Mouse (Mus musculus) spleen, adult 2 months (tissue): Measurements from ENCODE around the gene Etl4. TPM values are rescaled to one million over a fixed set of nuclear protein-coding genes. Genes with fewer than 3 reads are reported as not detected.

Experiments
- DNase-seq, 2 experiments: peaks; one replicate each; pipeline versions ENCODE4 v3.0.0 to v3.0.0-alpha.2; 2012 to 2021; ENCODE audit warnings: low spot score in 2 of 2, low read depth in 1 of 2
- H3K27ac ChIP-seq: fragments of 200-500 bp; 2 replicates; pipeline ENCODE4 v1.5.1; 2012; ENCODE audit warnings: low read length, inconsistent platforms; ENCODE audit not compliant: insufficient read depth
- H3K27me3 ChIP-seq: fragments of 200-500 bp; 2 replicates; pipeline ENCODE4 v1.6.1; 2012; ENCODE audit warnings: mild to moderate bottlenecking, moderate library complexity, low read length, inconsistent platforms; ENCODE audit not compliant: control insufficient read depth, insufficient read depth
- H3K36me3 ChIP-seq: fragments of 200-500 bp; 2 replicates; pipeline ENCODE4 v1.6.1; 2012; ENCODE audit warnings: mild to moderate bottlenecking, low read length, inconsistent platforms; ENCODE audit not compliant: control insufficient read depth, insufficient read depth
- H3K4me1 ChIP-seq: fragments of 200-500 bp; 2 replicates; pipeline ENCODE4 v1.6.1; 2011; ENCODE audit warnings: inconsistent platforms; ENCODE audit not compliant: control insufficient read depth, insufficient read depth, insufficient read length
- H3K4me3 ChIP-seq: fragments of 200-500 bp; 2 replicates; pipeline ENCODE4 v1.5.1; 2011; ENCODE audit warnings: mild to moderate bottlenecking, inconsistent platforms; ENCODE audit not compliant: insufficient read depth, insufficient read length; ENCODE audit errors: extremely low read depth
- CTCF ChIP-seq: fragments of 200-500 bp; IDR thresholded peaks from 2 replicates; pipeline ENCODE4 v1.5.1; 2011; ENCODE audit warnings: mild to moderate bottlenecking, inconsistent platforms; ENCODE audit not compliant: insufficient read depth, insufficient read length, insufficient replicate concordance; ENCODE audit errors: extremely low read depth
- POLR2A ChIP-seq: fragments of 200-500 bp; IDR thresholded peaks from 2 replicates; pipeline ENCODE4 v1.6.1; 2011; ENCODE audit warnings: low read depth, low read length, inconsistent platforms
- WGBS: fragments of 180-500 bp; shearing (Covaris S2); methylation state at CpG from one replicate; pipeline ENCODE4 v1.1.7; 2018; 5-methylcytosine and 5-hydroxymethylcytosine counted together
- polyA plus RNA-seq: library from polyadenylated mRNA; depleted of rRNA; stranded (reverse); fragments of >200 nt; gene quantifications from 2 replicates; pipeline ENCODE4 v1.2.3, GENCODE M21; 2012

The Etl4 gene
- polyA plus RNA-seq, 1 experiment = 5.3 TPM

- Histone ChIP-seq H3K36me3 (no peaks in the 10 kb centered on the region), H3K27ac (no peak overlapping the region), H3K4me3 (no peak overlapping the region), H3K4me1 (no peaks in the 10 kb centered on the region), H3K27me3 (no peaks in the 10 kb centered on the region)
- TF ChIP-seq POLR2A (no peak), CTCF (no peak)
- WGBS = 22% methylated on average over 4 of the region's 4 CpGs
- no peak for DNase-seq
Observed at GRCm38 (mm10) chr2:20248043-20248664, 338.6 kb downstream of the Etl4 start.

- TF ChIP-seq CTCF (no peak), POLR2A (no peak)
Observed at GRCm38 (mm10) chr2:20249403-20249802, 339.8 kb downstream of the Etl4 start.

GRCm38 (mm10) chr2:20276124-20276523 lies 366.5 kb downstream of the Etl4 start:
- H3K27ac ChIP-seq = no peak overlapping the region
- WGBS = 61% methylated on average over 2 of the region's 2 CpGs
- no peaks in the 10 kb centered on the region; the same call in 1 of the 2 replicates for H3K4me1 ChIP-seq
- no peak for TF ChIP-seq POLR2A
- TF ChIP-seq CTCF = no peak
- H3K36me3 ChIP-seq = no peaks in the 10 kb centered on the region
- H3K4me3 ChIP-seq = no peak overlapping the region
- DNase-seq = no peak
- H3K27me3 ChIP-seq = no peaks in the 10 kb centered on the region

More at GRCm38 (mm10) chr2:20249403-20249802, 339.8 kb downstream of the Etl4 start:
- 62% methylated on average over 4 of the region's 4 CpGs for WGBS
- no peak overlapping the region for H3K4me3 ChIP-seq
- no peak for DNase-seq
- no peak overlapping the region for H3K27ac ChIP-seq
- H3K36me3 ChIP-seq = no peaks in the 10 kb centered on the region
- H3K4me1 ChIP-seq = no peaks in the 10 kb centered on the region
- no peaks in the 10 kb centered on the region for H3K27me3 ChIP-seq

DNA sequence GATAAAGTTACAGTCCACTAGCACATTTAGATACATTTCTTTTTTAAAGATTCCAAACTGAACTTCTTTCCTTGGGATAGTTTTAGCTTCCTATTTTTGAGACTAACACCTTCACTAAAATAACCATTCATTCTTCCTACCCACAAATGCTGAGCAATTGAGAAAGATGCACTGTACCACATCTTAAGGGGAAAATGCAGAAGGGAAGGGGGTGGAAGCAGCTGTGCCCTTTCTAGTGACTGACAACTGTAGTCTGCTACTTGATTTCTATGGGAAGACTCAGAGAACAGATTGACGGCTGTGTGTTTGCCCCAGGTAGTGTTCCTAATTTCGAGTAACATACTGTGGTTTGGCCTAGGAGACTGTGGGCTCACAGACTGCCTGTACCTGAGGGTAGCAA lies 372.3 kb downstream of the Etl4 start:
- no peak for DNase-seq
- Histone ChIP-seq H3K27me3 (no peaks in the 10 kb centered on the region), H3K4me3 (no peak overlapping the region), H3K36me3 (no peaks in the 10 kb centered on the region), H3K4me1 (no peaks in the 10 kb centered on the region; the same call in 1 of the 2 replicates), H3K27ac (no peak overlapping the region)
- no peak for TF ChIP-seq CTCF
- no peak for TF ChIP-seq POLR2A
- 78% methylated on average over 2 of the region's 2 CpGs for WGBS

GRCm38 (mm10) chr2:20284425-20284824 lies 374.8 kb downstream of the Etl4 start:
- no peak for TF ChIP-seq CTCF
- TF ChIP-seq POLR2A = no peak
- DNase-seq = no peak
- H3K27ac ChIP-seq = no peak overlapping the region
- no peak overlapping the region for H3K4me3 ChIP-seq
- no peaks in the 10 kb centered on the region for H3K36me3 ChIP-seq
- 59% methylated on average over 2 of the region's 2 CpGs for WGBS
- H3K27me3 ChIP-seq = no peaks in the 10 kb centered on the region
- no peaks in the 10 kb centered on the region for H3K4me1 ChIP-seq

GRCm38 (mm10) chr2:20290982-20291740 lies 381.6 kb downstream of the Etl4 start:
- Histone ChIP-seq H3K27me3 (no peaks in the 10 kb centered on the region), H3K27ac (no peak overlapping the region), H3K4me3 (no peak overlapping the region), H3K4me1 (no peaks in the 10 kb centered on the region), H3K36me3 (no peaks in the 10 kb centered on the region)
- 78% methylated on average over 4 of the region's 4 CpGs for WGBS
- TF ChIP-seq CTCF (no peak), POLR2A (no peak)
- no peak for DNase-seq

- 51% methylated on average over 2 of the region's 2 CpGs for WGBS
- no peak for DNase-seq
- Histone ChIP-seq H3K27ac (no peak overlapping the region), H3K4me1 (no peaks in the 10 kb centered on the region), H3K36me3 (no peaks in the 10 kb centered on the region), H3K4me3 (no peak overlapping the region), H3K27me3 (no peaks in the 10 kb centered on the region)
- TF ChIP-seq POLR2A (no peak), CTCF (no peak)
Observed at GRCm38 (mm10) chr2:20291741-20292110, 382.1 kb downstream of the Etl4 start.
